ENCODE assay signal across 11 mouse cellular contexts in the genomic region with DNA sequence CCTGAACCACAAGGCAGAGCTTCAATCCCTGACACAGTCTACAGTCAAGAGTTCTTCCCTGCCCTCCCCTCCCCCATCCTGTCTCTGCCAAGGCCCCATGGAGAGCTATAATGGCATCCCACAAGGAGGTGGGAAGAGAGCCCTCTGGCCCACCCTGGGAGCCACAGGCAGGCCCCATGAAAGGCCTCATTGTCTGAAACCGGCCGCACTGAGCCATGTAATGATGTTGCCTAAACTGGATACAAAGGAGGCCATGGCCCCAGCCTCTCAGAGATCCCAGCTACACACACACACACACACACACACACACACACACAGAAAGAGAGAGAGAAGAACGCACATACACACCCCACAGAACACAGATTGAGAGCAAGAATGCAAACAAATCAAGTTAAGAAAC. TPM values are rescaled to one million over a fixed set of nuclear protein-coding genes. Genes with fewer than 3 reads are reported as not detected.
DNase-seq lines count a peak whose midpoint lies in the region; ATAC-seq and TF ChIP-seq lines count a peak whose summit lies in the region.
"Had no signal": no experiment of that assay in that cellular context is flagged by ENCODE, and none has a peak within 500 bp of the region (broad histone marks: within the 10 kb centered on the region; RNA-seq: fewer than 3 reads in every experiment).

No protein-coding gene starts in this region.

- H3K4me1 ChIP-seq in embryonic facial prominence, embryonic 11.5 days (ENCODE audit: control insufficient read depth, insufficient read depth, low read length), result no peaks in the 10 kb centered on the region
- peaks cover 19% of the 10 kb centered on the region for H3K4me1 ChIP-seq in hindbrain, embryonic 11.5 days (replicated peaks; ENCODE audit: control insufficient read depth, insufficient read depth, low read length)
- peaks cover 24% of the 10 kb centered on the region for H3K4me1 ChIP-seq in midbrain, embryonic 16.5 days (ENCODE audit: control insufficient read depth, insufficient read depth, low read length)
- H3K4me1 ChIP-seq in liver, postnatal 0 days (ENCODE audit: insufficient read depth), result peaks cover 11% of the 10 kb centered on the region
- peaks cover 22% of the 10 kb centered on the region for H3K4me1 ChIP-seq in liver, embryonic 12.5 days

- no peak for TF ChIP-seq EP300 in liver, postnatal 0 days (IDR thresholded peaks at IDR 0.05; ENCODE audit: low read depth)

- H3K9ac ChIP-seq in embryonic facial prominence, embryonic 11.5 days (replicated peaks; ENCODE audit: low read length), result no peak overlapping the region
- no peak overlapping the region for H3K9ac ChIP-seq in hindbrain, embryonic 11.5 days (ENCODE audit: low read depth, low read length)
- no peak overlapping the region for H3K9ac ChIP-seq in midbrain, embryonic 16.5 days (ENCODE audit: low read depth, low read length)
- no peak overlapping the region for H3K9ac ChIP-seq in liver, postnatal 0 days (replicated peaks)
- no peak overlapping the region for H3K9ac ChIP-seq in liver, embryonic 12.5 days

- H3K9me3 ChIP-seq in embryonic facial prominence, embryonic 11.5 days (replicated peaks; ENCODE audit: control insufficient read depth, low read length), result no peaks in the 10 kb centered on the region
- H3K9me3 ChIP-seq in hindbrain, embryonic 11.5 days (ENCODE audit: control insufficient read depth, low read length), result no peaks in the 10 kb centered on the region
- no peaks in the 10 kb centered on the region for H3K9me3 ChIP-seq in midbrain, embryonic 16.5 days (replicated peaks; ENCODE audit: control insufficient read depth, low read length, poor library complexity, severe bottlenecking)
- H3K9me3 ChIP-seq in liver, postnatal 0 days (ENCODE audit: low read length), result no peaks in the 10 kb centered on the region
- no peaks in the 10 kb centered on the region for H3K9me3 ChIP-seq in liver, embryonic 12.5 days (replicated peaks)
- H3K9me3 ChIP-seq: G1E had no signal

- peak; percentile 58 for DNase-seq in layer of hippocampus, adult 11-12 months (ENCODE audit: low spot score)
- DNase-seq in layer of hippocampus, adult 9-10 months (ENCODE audit: low spot score), result no peak
- peak; percentile 58 for DNase-seq in embryonic facial prominence, embryonic 11.5 days (ENCODE audit: low spot score)
- peak; percentile 78 for DNase-seq in hindbrain, embryonic 11.5 days (ENCODE audit: low spot score)
- DNase-seq in spleen, postnatal 36 days (ENCODE audit: low spot score in 2 of 2), result no peak
- DNase-seq in liver, postnatal 0 days, result no peak
- DNase-seq: cerebellum, adult 11 months had no signal

- H3K36me3 ChIP-seq in embryonic facial prominence, embryonic 11.5 days (replicated peaks; ENCODE audit: control insufficient read depth, insufficient read depth, low read depth, low read length), result no peaks in the 10 kb centered on the region
- H3K36me3 ChIP-seq in hindbrain, embryonic 11.5 days (ENCODE audit: control insufficient read depth, insufficient read depth, low read length), result no peaks in the 10 kb centered on the region
- no peaks in the 10 kb centered on the region for H3K36me3 ChIP-seq in midbrain, embryonic 16.5 days (ENCODE audit: control insufficient read depth, insufficient read depth, low read length)
- no peaks in the 10 kb centered on the region for H3K36me3 ChIP-seq in liver, postnatal 0 days (replicated peaks; ENCODE audit: insufficient read depth, low read length)
- no peaks in the 10 kb centered on the region for H3K36me3 ChIP-seq in liver, embryonic 12.5 days
- H3K36me3 ChIP-seq: G1E had no signal

- no peak overlapping the region for H3K4me3 ChIP-seq in embryonic facial prominence, embryonic 11.5 days (ENCODE audit: low read depth, low read length)
- no peak overlapping the region for H3K4me3 ChIP-seq in hindbrain, embryonic 11.5 days (ENCODE audit: low read depth, low read length)
- no peak overlapping the region for H3K4me3 ChIP-seq in midbrain, embryonic 16.5 days (ENCODE audit: low read depth, low read length)
- H3K4me3 ChIP-seq in liver, postnatal 0 days (ENCODE audit: low read depth, low read length), result no peak overlapping the region
- no peak overlapping the region for H3K4me3 ChIP-seq in liver, embryonic 12.5 days

- TF ChIP-seq CTCF in liver, postnatal 0 days (IDR thresholded peaks at IDR 0.05; ENCODE audit: low read depth), result no peak

- WGBS in embryonic facial prominence, embryonic 11.5 days, result 19% methylated on average over 3 of the region's 3 CpGs
- WGBS in hindbrain, embryonic 11.5 days, result 8% methylated on average over 3 of the region's 3 CpGs
- 3% methylated on average over 3 of the region's 3 CpGs for WGBS in midbrain, embryonic 16.5 days
- 60% methylated on average over 3 of the region's 3 CpGs for WGBS in liver, postnatal 0 days (ENCODE audit: insufficient replicate concordance)
- WGBS in liver, embryonic 12.5 days (ENCODE audit: insufficient replicate concordance), result 62% methylated on average over 3 of the region's 3 CpGs

- no peaks in the 10 kb centered on the region for H3K27me3 ChIP-seq in embryonic facial prominence, embryonic 11.5 days (ENCODE audit: control insufficient read depth, insufficient read depth, low read length)
- no peaks in the 10 kb centered on the region for H3K27me3 ChIP-seq in hindbrain, embryonic 11.5 days (ENCODE audit: control insufficient read depth, insufficient read depth, low read length)
- no peaks in the 10 kb centered on the region for H3K27me3 ChIP-seq in midbrain, embryonic 16.5 days (ENCODE audit: control insufficient read depth, insufficient read depth, low read depth, low read length)
- no peaks in the 10 kb centered on the region for H3K27me3 ChIP-seq in liver, postnatal 0 days (ENCODE audit: insufficient read depth, low read length)
- H3K27me3 ChIP-seq in liver, embryonic 12.5 days (replicated peaks), result no peaks in the 10 kb centered on the region

- no peak overlapping the region for H3K4me2 ChIP-seq in embryonic facial prominence, embryonic 11.5 days (ENCODE audit: low read depth, low read length)
- no peak overlapping the region for H3K4me2 ChIP-seq in hindbrain, embryonic 11.5 days (replicated peaks; ENCODE audit: low read depth, low read length)
- no peak overlapping the region for H3K4me2 ChIP-seq in midbrain, embryonic 16.5 days (ENCODE audit: low read length)
- no peak overlapping the region for H3K4me2 ChIP-seq in liver, postnatal 0 days (ENCODE audit: low read depth, low read length)
- no peak overlapping the region for H3K4me2 ChIP-seq in liver, embryonic 12.5 days
- H3K4me2 ChIP-seq: heart, embryonic 11.5 days had no signal

- ATAC-seq in embryonic facial prominence, embryonic 11.5 days (replicated peaks; ENCODE audit: insufficient number of reproducible peaks, low FRiP score, low TSS enrichment, low read depth), result peak; percentile 64
- peak; percentile 81 for ATAC-seq in hindbrain, embryonic 11.5 days (ENCODE audit: low FRiP score)
- peak; percentile 47; the same call in 1 of the 2 replicates for ATAC-seq in midbrain, embryonic 16.5 days
- ATAC-seq in liver, postnatal 0 days, result no peak
- no peak for ATAC-seq in liver, embryonic 12.5 days

- H3K27ac ChIP-seq in embryonic facial prominence, embryonic 11.5 days (replicated peaks; ENCODE audit: low read depth, low read length), result no peak overlapping the region
- H3K27ac ChIP-seq in hindbrain, embryonic 11.5 days (ENCODE audit: low read depth, low read length), result no peak overlapping the region
- H3K27ac ChIP-seq in midbrain, embryonic 16.5 days (ENCODE audit: low read length), result no peak overlapping the region
- H3K27ac ChIP-seq in liver, postnatal 0 days (ENCODE audit: low read depth), result no peak overlapping the region
- no peak overlapping the region for H3K27ac ChIP-seq in liver, embryonic 12.5 days

RNA-seq across cellular contexts. Expression of a gene that starts 24.8 kb away (rescaled TPM):
- 1.1 and 1.2 TPM in 2 replicates for polyA plus RNA-seq in embryonic facial prominence, embryonic 11.5 days (2014; fragmentation: Nextera tagmentation; extraction: Ambion mirVana)
- 1.4 and 1.7 TPM in 2 replicates for polyA plus RNA-seq in hindbrain, embryonic 11.5 days (2014; fragmentation: Nextera tagmentation; extraction: Ambion mirVana)
- polyA plus RNA-seq in midbrain, embryonic 16.5 days (2015; fragmentation: Nextera tagmentation; extraction: Ambion mirVana), result 1.9 and 2.2 TPM in 2 replicates
- 0.72 and 2.1 TPM in 2 replicates for polyA plus RNA-seq in liver, postnatal 0 days (2015; fragmentation: Nextera tagmentation; extraction: Ambion mirVana)
- 7.5 and 7.6 TPM in 2 replicates for polyA plus RNA-seq in liver, embryonic 12.5 days (2016; fragmentation: Nextera tagmentation; extraction: Ambion mirVana)

RNA-seq across cellular contexts. Expression of a gene that starts 46.4 kb away (rescaled TPM):
- 0.15 TPM in 2 replicates for polyA plus RNA-seq in embryonic facial prominence, embryonic 11.5 days (2014; fragmentation: Nextera tagmentation; extraction: Ambion mirVana)
- polyA plus RNA-seq in hindbrain, embryonic 11.5 days (2014; fragmentation: Nextera tagmentation; extraction: Ambion mirVana), result not detected in 2 replicates
- not detected in 2 replicates for polyA plus RNA-seq in midbrain, embryonic 16.5 days (2015; fragmentation: Nextera tagmentation; extraction: Ambion mirVana)
- 0.07 TPM in 1 of 2 replicates, not detected in the other for polyA plus RNA-seq in liver, postnatal 0 days (2015; fragmentation: Nextera tagmentation; extraction: Ambion mirVana)
- polyA plus RNA-seq in liver, embryonic 12.5 days (2016; fragmentation: Nextera tagmentation; extraction: Ambion mirVana), result not detected in 2 replicates
- polyA plus RNA-seq: G1E; heart, embryonic 11.5 days had no signal

RNA-seq across cellular contexts. Expression of a gene that starts 49.3 kb away (rescaled TPM):
- 0.11 TPM in 1 of 2 replicates, not detected in the other for polyA plus RNA-seq in embryonic facial prominence, embryonic 11.5 days (2014; fragmentation: Nextera tagmentation; extraction: Ambion mirVana)
- 0.25 TPM in 1 of 2 replicates, not detected in the other for polyA plus RNA-seq in hindbrain, embryonic 11.5 days (2014; fragmentation: Nextera tagmentation; extraction: Ambion mirVana)
- polyA plus RNA-seq in midbrain, embryonic 16.5 days (2015; fragmentation: Nextera tagmentation; extraction: Ambion mirVana), result 0.38 and 1.6 TPM in 2 replicates
- 0.07 and 0.08 TPM in 2 replicates for polyA plus RNA-seq in liver, postnatal 0 days (2015; fragmentation: Nextera tagmentation; extraction: Ambion mirVana)
- polyA plus RNA-seq in liver, embryonic 12.5 days (2016; fragmentation: Nextera tagmentation; extraction: Ambion mirVana), result 0.10 and 0.15 TPM in 2 replicates
- polyA plus RNA-seq: G1E had no signal

Comparison
In these comparisons a context has a peak if more than half of its experiments do, and no peak if none do; other contexts are left out.
1. DNase-seq: peak in layer of hippocampus, adult 11-12 months (single experiment), embryonic facial prominence, embryonic 11.5 days (single experiment) and hindbrain, embryonic 11.5 days (single experiment); none in layer of hippocampus, adult 9-10 months (single experiment), spleen, postnatal 36 days (0 of 2) and liver, postnatal 0 days (single experiment).
2. ATAC-seq: peak in embryonic facial prominence, embryonic 11.5 days (single experiment), hindbrain, embryonic 11.5 days (single experiment) and midbrain, embryonic 16.5 days (single experiment); none in liver, postnatal 0 days (single experiment) and liver, embryonic 12.5 days (single experiment).